Mouse (Mus musculus): ENCODE data around the gene Ankrd65.

- TF ChIP-seq CTCF (conservative IDR thresholded peaks at IDR 0.05; ENCODE audit: low read length) (no peak), POU5F1 (IDR thresholded peaks at IDR 0.05; ENCODE audit: borderline replicate concordance, low read length) (no peak), NANOG (IDR thresholded peaks at IDR 0.05; ENCODE audit: borderline replicate concordance, low read length) (no peak)
These were observed 39.6 kb downstream of the Ankrd65 start for GRCm38 (mm10) chr4:155829866-155830265.

All from E14TG2a.4 (cell line).